Mouse (Mus musculus): ENCODE results near the gene B3gat1. TPM values are rescaled to one million over a fixed set of nuclear protein-coding genes. Genes with fewer than 3 reads are reported as not detected.

B3gat1 gene
- polyA plus RNA-seq, 1 experiment from 2014 or later, result 0.49 TPM

DNA sequence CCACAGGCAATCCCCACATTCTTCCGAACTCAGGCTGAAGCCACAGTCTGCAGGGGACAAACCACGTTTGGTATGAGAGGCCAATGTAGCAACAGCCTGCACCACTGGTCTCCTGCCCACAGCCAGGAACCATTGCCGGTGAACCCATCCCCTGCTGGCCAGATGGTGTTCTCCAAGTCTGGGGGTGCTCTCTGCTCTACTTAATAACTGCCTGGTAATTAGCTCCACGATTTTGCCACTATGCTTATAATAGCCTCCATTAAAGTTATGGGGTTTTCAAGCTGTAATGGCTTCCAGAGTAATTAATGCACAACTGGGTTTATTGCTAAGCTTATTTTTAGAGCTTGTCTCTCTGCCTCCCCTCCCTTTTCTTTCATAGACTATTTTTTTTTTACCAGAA is 15.4 kb downstream of the B3gat1 start:
- DNase-seq (ENCODE audit: low spot score) (no peak), ATAC-seq (ENCODE audit: insufficient number of reproducible peaks, low FRiP score, low TSS enrichment, low read depth) (no peak)
- H3K4me2 ChIP-seq (ENCODE audit: low read depth, severe bottlenecking), result no peak overlapping the region

DNA sequence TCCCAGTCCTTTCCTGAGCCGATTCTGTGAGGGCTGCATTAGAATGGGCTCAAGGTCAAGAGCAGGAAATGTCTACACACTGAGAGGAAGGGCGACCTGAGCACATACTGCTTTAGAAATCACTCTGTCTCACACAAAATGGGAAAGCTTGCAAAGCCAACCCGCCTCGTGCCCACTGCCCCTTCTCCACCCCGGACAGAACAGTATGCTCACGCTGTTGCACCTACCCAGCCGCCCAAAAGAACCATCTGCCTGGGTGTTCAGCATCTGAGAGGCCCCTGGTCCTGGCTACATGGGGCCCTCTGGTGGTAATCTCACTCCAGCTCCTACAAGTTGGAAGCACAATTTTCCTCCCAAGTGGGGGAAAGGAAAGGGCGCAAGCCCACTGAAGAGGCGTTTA is 26.6 kb downstream of the B3gat1 start:
- Histone ChIP-seq H3K36me3 (ENCODE audit: control insufficient read depth, insufficient read depth, low read length) (no peaks in the 10 kb centered on the region), H3K9me3 (ENCODE audit: control insufficient read depth, low read length) (peaks cover 4% of the 10 kb centered on the region; the same call in 1 of the 2 replicates), H3K9ac (ENCODE audit: low read length) (no peak overlapping the region), H3K4me1 (ENCODE audit: control insufficient read depth, insufficient read depth, low read length) (no peaks in the 10 kb centered on the region), H3K4me2 (ENCODE audit: low read depth, severe bottlenecking) (no peak overlapping the region), H3K4me3 (ENCODE audit: low read depth, low read length) (no peak overlapping the region), H3K27ac (replicated peaks; ENCODE audit: low read depth, low read length) (no peak overlapping the region), H3K27me3 (ENCODE audit: control insufficient read depth, insufficient read depth, low read length) (no peaks in the 10 kb centered on the region)
- WGBS, result 35% methylated on average over 9 of the region's 9 CpGs
- DNase-seq (ENCODE audit: low spot score) (peak; percentile 34), ATAC-seq (ENCODE audit: insufficient number of reproducible peaks, low FRiP score, low TSS enrichment, low read depth) (no peak)

More for the DNA sequence above, 15.4 kb downstream of the B3gat1 start:
- Histone ChIP-seq H3K9ac (ENCODE audit: low read length) (no peak overlapping the region), H3K4me1 (ENCODE audit: control insufficient read depth, insufficient read depth, low read length) (no peaks in the 10 kb centered on the region), H3K27ac (replicated peaks; ENCODE audit: low read depth, low read length) (no peak overlapping the region), H3K27me3 (ENCODE audit: control insufficient read depth, insufficient read depth, low read length) (no peaks in the 10 kb centered on the region), H3K4me3 (ENCODE audit: low read depth, low read length) (no peak overlapping the region), H3K36me3 (ENCODE audit: control insufficient read depth, insufficient read depth, low read length) (no peaks in the 10 kb centered on the region), H3K9me3 (ENCODE audit: control insufficient read depth, low read length) (no peaks in the 10 kb centered on the region)
- WGBS, result 64% methylated on average over 4 of the region's 4 CpGs

DNA sequence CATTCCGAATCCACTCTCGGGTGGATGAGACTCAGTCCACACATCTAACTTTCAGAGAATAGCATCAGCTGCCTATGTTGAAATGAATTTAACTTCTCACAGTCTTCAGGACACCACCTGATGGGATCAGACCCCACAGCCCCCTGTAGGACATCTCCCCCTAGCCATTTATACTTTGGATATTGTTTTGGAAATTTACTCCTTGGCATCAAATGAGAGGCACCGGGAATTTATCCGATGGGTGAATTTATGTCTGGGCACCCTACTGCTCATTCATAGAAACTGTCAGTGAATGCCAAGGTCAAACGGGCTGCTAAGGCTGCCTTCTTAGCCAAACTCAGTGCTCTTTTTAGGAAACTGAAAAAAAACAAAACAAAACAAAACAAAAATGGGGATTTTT is 27.0 kb downstream of the B3gat1 start:
- no peak for DNase-seq (ENCODE audit: low spot score)
- Histone ChIP-seq H3K4me3 (ENCODE audit: low read depth, low read length) (no peak overlapping the region), H3K27me3 (ENCODE audit: control insufficient read depth, insufficient read depth, low read length) (no peaks in the 10 kb centered on the region), H3K9me3 (ENCODE audit: control insufficient read depth, low read length) (peaks cover 4% of the 10 kb centered on the region; the same call in 1 of the 2 replicates), H3K27ac (replicated peaks; ENCODE audit: low read depth, low read length) (no peak overlapping the region), H3K4me2 (ENCODE audit: low read depth, severe bottlenecking) (no peak overlapping the region), H3K9ac (ENCODE audit: low read length) (no peak overlapping the region), H3K36me3 (ENCODE audit: control insufficient read depth, insufficient read depth, low read length) (no peaks in the 10 kb centered on the region), H3K4me1 (ENCODE audit: control insufficient read depth, insufficient read depth, low read length) (no peaks in the 10 kb centered on the region)
- ATAC-seq (ENCODE audit: insufficient number of reproducible peaks, low FRiP score, low TSS enrichment, low read depth), result no peak
- WGBS, result 72% methylated on average over 5 of the region's 5 CpGs

DNA sequence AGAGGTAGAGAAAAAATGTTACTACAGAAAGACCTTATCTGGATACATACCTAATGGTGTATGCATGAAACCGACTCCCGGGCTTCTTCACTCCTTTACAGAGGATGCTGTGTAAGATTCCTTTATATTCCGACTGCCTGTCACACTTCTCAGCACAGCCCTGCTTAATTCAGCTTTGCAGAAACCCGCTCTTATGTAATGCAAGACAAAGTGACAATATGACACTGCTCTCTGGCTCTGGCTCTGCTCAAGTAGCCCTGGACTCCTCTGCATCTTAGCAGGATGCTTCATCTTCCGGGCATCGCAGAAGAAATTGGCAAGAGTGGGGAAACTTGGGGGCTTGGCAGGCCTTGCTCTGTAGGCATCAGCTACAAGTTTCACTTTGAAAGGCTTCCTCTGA is 28.9 kb downstream of the B3gat1 start:
- Histone ChIP-seq H3K4me1 (ENCODE audit: control insufficient read depth, insufficient read depth, low read length) (no peaks in the 10 kb centered on the region), H3K27me3 (ENCODE audit: control insufficient read depth, insufficient read depth, low read length) (no peaks in the 10 kb centered on the region), H3K9me3 (ENCODE audit: control insufficient read depth, low read length) (peaks cover 4% of the 10 kb centered on the region; the same call in 1 of the 2 replicates), H3K4me2 (ENCODE audit: low read depth, severe bottlenecking) (no peak overlapping the region), H3K9ac (ENCODE audit: low read length) (no peak overlapping the region), H3K27ac (replicated peaks; ENCODE audit: low read depth, low read length) (no peak overlapping the region), H3K4me3 (ENCODE audit: low read depth, low read length) (no peak overlapping the region), H3K36me3 (ENCODE audit: control insufficient read depth, insufficient read depth, low read length) (no peaks in the 10 kb centered on the region)
- WGBS, result 87% methylated on average over 6 of the region's 6 CpGs
- DNase-seq (ENCODE audit: low spot score), result no peak
- ATAC-seq (ENCODE audit: insufficient number of reproducible peaks, low FRiP score, low TSS enrichment, low read depth), result no peak

DNA sequence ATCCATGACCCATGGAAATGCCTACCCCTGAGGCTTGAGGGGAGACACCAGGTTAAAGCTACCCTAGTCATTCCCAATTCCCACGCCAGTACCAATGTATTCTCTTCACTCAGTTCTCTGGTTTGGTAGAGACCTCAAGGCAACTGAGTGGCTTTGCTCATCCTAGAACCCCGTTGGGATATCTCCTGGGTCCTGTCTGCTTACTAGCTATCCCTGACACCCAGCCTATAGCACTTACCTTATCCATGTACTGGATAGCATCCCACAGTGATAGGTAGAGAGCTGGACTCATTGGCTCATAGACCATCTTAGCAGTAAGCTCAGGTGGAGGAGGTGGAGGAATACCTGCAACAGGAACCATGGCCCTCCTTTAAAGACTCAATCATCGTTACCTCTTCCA is 34.7 kb downstream of the B3gat1 start:
- Histone ChIP-seq H3K4me3 (ENCODE audit: low read depth, low read length) (no peak overlapping the region), H3K4me1 (ENCODE audit: control insufficient read depth, insufficient read depth, low read length) (no peaks in the 10 kb centered on the region), H3K9me3 (ENCODE audit: control insufficient read depth, low read length) (no peaks in the 10 kb centered on the region), H3K27me3 (ENCODE audit: control insufficient read depth, insufficient read depth, low read length) (no peaks in the 10 kb centered on the region), H3K9ac (ENCODE audit: low read length) (no peak overlapping the region), H3K36me3 (ENCODE audit: control insufficient read depth, insufficient read depth, low read length) (no peaks in the 10 kb centered on the region), H3K27ac (replicated peaks; ENCODE audit: low read depth, low read length) (no peak overlapping the region), H3K4me2 (ENCODE audit: low read depth, severe bottlenecking) (no peak overlapping the region)
- ATAC-seq (ENCODE audit: insufficient number of reproducible peaks, low FRiP score, low TSS enrichment, low read depth), result no peak
- 90% methylated on average over 3 of the region's 3 CpGs for WGBS
- DNase-seq (ENCODE audit: low spot score), result no peak

DNA sequence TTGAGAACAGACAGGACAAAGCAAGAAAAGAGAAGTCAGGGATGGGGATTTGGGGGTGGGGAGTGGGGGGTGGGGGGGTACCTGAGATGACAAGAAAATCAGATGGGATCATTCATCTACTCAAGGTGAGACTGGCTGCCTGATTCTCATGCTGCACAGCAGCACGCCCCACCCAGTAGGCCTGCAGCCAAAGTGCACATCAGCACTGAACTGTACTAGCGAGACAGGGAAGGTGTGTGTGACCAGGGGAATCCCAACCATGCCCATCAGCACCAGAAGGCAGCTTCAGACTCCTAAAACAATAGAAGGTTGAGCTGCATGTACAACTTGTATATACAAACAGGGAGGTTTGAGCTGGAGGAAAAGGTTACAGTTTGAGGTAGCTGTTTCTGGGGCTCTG is 42.2 kb downstream of the B3gat1 start:
- Histone ChIP-seq H3K4me2 (ENCODE audit: low read depth, severe bottlenecking) (no peak overlapping the region), H3K9ac (ENCODE audit: low read length) (no peak overlapping the region), H3K4me1 (ENCODE audit: control insufficient read depth, insufficient read depth, low read length) (no peaks in the 10 kb centered on the region), H3K27me3 (ENCODE audit: control insufficient read depth, insufficient read depth, low read length) (no peaks in the 10 kb centered on the region), H3K27ac (replicated peaks; ENCODE audit: low read depth, low read length) (no peak overlapping the region), H3K4me3 (ENCODE audit: low read depth, low read length) (no peak overlapping the region), H3K36me3 (ENCODE audit: control insufficient read depth, insufficient read depth, low read length) (no peaks in the 10 kb centered on the region), H3K9me3 (ENCODE audit: control insufficient read depth, low read length) (no peaks in the 10 kb centered on the region)
- ATAC-seq (ENCODE audit: insufficient number of reproducible peaks, low FRiP score, low TSS enrichment, low read depth), result no peak
- no peak for DNase-seq (ENCODE audit: low spot score)
- WGBS, result 82% methylated on average over 2 of the region's 2 CpGs

DNA sequence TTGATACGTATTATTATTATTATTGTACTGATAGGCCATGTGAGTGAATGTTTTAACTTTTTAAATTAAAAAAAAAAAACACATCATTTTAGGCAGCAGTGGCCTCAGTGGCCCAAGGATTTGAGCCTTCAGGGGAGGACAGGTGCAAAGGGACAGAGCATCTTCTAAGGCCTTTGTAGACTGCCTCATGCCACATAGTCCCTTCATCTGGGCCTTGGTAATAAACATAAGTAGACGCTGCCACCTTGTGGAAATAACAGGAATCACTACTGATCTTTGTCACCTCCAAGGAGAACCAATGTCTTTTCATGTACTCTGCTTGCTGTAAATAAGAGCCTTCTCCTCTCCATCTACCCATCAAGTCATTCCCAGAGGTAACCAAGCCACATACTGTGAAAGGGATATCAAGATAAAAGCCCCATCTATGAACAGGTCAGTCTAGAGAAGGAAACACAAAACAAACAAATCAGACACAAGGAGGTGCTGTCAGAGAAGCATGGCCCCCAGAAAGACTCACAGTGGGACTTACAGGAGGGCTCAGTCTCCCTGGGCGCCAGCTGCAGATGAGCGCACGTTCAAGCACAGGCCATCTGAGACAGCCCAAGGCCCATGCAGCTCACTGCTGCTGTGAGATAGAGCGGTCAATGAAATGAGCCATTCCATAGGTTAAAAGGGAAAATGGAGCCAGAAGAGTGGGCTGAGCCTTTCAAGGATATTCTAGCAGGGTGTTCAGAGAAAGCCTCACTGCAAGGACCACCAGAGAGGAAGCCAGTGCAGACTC is 42.8 kb downstream of the B3gat1 start:
- Histone ChIP-seq H3K27me3 (ENCODE audit: control insufficient read depth, insufficient read depth, low read length) (no peaks in the 10 kb centered on the region), H3K4me3 (ENCODE audit: low read depth, low read length) (no peak overlapping the region), H3K9ac (ENCODE audit: low read length) (no peak overlapping the region), H3K4me2 (ENCODE audit: low read depth, severe bottlenecking) (no peak overlapping the region), H3K36me3 (ENCODE audit: control insufficient read depth, insufficient read depth, low read length) (no peaks in the 10 kb centered on the region), H3K9me3 (ENCODE audit: control insufficient read depth, low read length) (no peaks in the 10 kb centered on the region), H3K27ac (replicated peaks; ENCODE audit: low read depth, low read length) (no peak overlapping the region), H3K4me1 (ENCODE audit: control insufficient read depth, insufficient read depth, low read length) (no peaks in the 10 kb centered on the region)
- ATAC-seq (ENCODE audit: insufficient number of reproducible peaks, low FRiP score, low TSS enrichment, low read depth), result no peak
- peak; percentile 49 for DNase-seq (ENCODE audit: low spot score)
- WGBS, result 66% methylated on average over 6 of the region's 6 CpGs

DNA sequence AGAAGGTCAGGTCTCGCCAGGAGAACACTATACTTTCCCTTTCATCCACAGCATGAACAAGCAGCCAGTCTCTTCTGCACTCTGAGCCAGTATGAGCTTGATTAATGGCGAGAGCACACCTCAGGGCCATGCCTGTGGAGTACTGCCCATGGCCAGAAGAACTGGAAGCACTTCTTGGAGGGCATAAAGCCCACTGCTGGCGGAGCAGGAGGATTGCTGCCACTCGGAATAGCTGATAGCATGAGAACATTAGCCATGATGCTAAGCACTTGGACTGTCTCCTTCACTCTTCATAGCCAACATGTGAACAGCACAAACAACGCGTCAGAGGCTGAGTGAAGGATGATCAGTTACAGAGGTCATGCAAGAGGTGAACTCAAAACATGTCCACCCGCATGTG is 44.9 kb downstream of the B3gat1 start:
- Histone ChIP-seq H3K4me2 (ENCODE audit: low read depth, severe bottlenecking) (no peak overlapping the region), H3K27ac (replicated peaks; ENCODE audit: low read depth, low read length) (no peak overlapping the region), H3K9ac (ENCODE audit: low read length) (no peak overlapping the region), H3K9me3 (ENCODE audit: control insufficient read depth, low read length) (no peaks in the 10 kb centered on the region), H3K4me3 (ENCODE audit: low read depth, low read length) (no peak overlapping the region), H3K4me1 (ENCODE audit: control insufficient read depth, insufficient read depth, low read length) (no peaks in the 10 kb centered on the region), H3K36me3 (ENCODE audit: control insufficient read depth, insufficient read depth, low read length) (no peaks in the 10 kb centered on the region), H3K27me3 (ENCODE audit: control insufficient read depth, insufficient read depth, low read length) (no peaks in the 10 kb centered on the region)
- ATAC-seq (ENCODE audit: insufficient number of reproducible peaks, low FRiP score, low TSS enrichment, low read depth) (no peak), DNase-seq (ENCODE audit: low spot score) (no peak)
- WGBS, result 85% methylated on average over 7 of the region's 7 CpGs
